13 mouse cellular contexts compared by ENCODE assay signal in the genomic region with DNA sequence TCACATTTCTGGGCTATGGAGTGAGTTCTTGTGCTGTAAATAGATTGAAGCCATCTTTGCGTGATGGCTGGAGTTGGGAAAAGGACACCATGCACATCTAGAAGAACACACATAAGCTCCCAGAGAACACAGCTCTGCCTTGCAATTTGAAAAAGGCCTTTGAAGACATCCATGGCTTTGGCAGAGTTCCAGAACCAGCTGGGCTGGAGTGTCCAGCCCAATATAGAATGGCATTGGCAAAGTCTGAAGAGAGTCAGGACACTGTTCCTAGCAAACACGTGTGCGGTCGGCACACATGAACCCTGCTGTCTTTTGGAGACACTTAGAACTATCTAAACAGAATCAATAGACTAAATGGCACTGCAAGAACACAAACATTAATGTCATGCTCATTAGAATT. TPM values are rescaled to one million over a fixed set of nuclear protein-coding genes. Genes with fewer than 3 reads are reported as not detected.
DNase-seq lines count a peak whose midpoint lies in the region; ATAC-seq lines count a peak whose summit lies in the region.
"Had no signal": no experiment of that assay in that cellular context is flagged by ENCODE, and none has a peak within 500 bp of the region (broad histone marks: within the 10 kb centered on the region; RNA-seq: fewer than 3 reads in every experiment).

No protein-coding gene starts in this region.

- H3K4me3 ChIP-seq in heart, embryonic 10.5 days = no peak overlapping the region
- H3K4me3 ChIP-seq in midbrain, embryonic 14.5 days (replicated peaks; ENCODE audit: low read depth, low read length) = no peak overlapping the region
- H3K4me3 ChIP-seq in midbrain, embryonic 11.5 days (ENCODE audit: low read depth, low read length) = no peak overlapping the region
- H3K4me3 ChIP-seq: forebrain, embryonic 12.5 days; limb, embryonic 15.5 days; lung, embryonic 15.5 days had no signal

- no peak for ATAC-seq in midbrain, embryonic 14.5 days (ENCODE audit: low FRiP score, low TSS enrichment)
- no peak for ATAC-seq in midbrain, embryonic 11.5 days (ENCODE audit: low FRiP score)
- ATAC-seq: CD4-positive, CD25-positive, alpha-beta regulatory T cell, adult 4 months had no signal

- intact Hi-C loops in heart, postnatal 14 days (cut with DNase I) = no loop called here
- intact Hi-C loops in left cerebral cortex, postnatal 25 days (cut with DNase I) = no loop called here

- no peak overlapping the region for H3K27ac ChIP-seq in heart, embryonic 10.5 days
- no peak overlapping the region for H3K27ac ChIP-seq in midbrain, embryonic 14.5 days (replicated peaks; ENCODE audit: low read depth, low read length)
- H3K27ac ChIP-seq in midbrain, embryonic 11.5 days (ENCODE audit: low read depth, low read length) = no peak overlapping the region
- H3K27ac ChIP-seq: forebrain, embryonic 12.5 days; limb, embryonic 15.5 days; lung, embryonic 15.5 days had no signal

- H3K36me3 ChIP-seq in heart, embryonic 10.5 days = no peaks in the 10 kb centered on the region
- H3K36me3 ChIP-seq in midbrain, embryonic 14.5 days (ENCODE audit: control insufficient read depth, insufficient read depth, low read length) = no peaks in the 10 kb centered on the region
- H3K36me3 ChIP-seq in midbrain, embryonic 11.5 days (ENCODE audit: control insufficient read depth, insufficient read depth, low read length) = no peaks in the 10 kb centered on the region
- H3K36me3 ChIP-seq: forebrain, embryonic 12.5 days; limb, embryonic 15.5 days; lung, embryonic 15.5 days had no signal

- no peak overlapping the region for H3K4me2 ChIP-seq in midbrain, embryonic 14.5 days (ENCODE audit: low read length)
- no peak overlapping the region for H3K4me2 ChIP-seq in midbrain, embryonic 11.5 days
- H3K4me2 ChIP-seq: forebrain, embryonic 12.5 days; limb, embryonic 15.5 days; lung, embryonic 15.5 days had no signal

- H3K4me1 ChIP-seq in heart, embryonic 10.5 days = peaks cover 5% of the 10 kb centered on the region; the same call in 1 of the 2 replicates
- H3K4me1 ChIP-seq in midbrain, embryonic 14.5 days (ENCODE audit: control insufficient read depth, insufficient read depth, low read length) = no peaks in the 10 kb centered on the region
- H3K4me1 ChIP-seq in midbrain, embryonic 11.5 days (ENCODE audit: control insufficient read depth, insufficient read depth, low read length) = peaks cover 3% of the 10 kb centered on the region; the same call in 1 of the 2 replicates
- H3K4me1 ChIP-seq: forebrain, embryonic 12.5 days; limb, embryonic 15.5 days had no signal

- WGBS in heart, embryonic 10.5 days = 74% methylated on average over 4 of the region's 4 CpGs
- WGBS in midbrain, embryonic 14.5 days = 82% methylated on average over 4 of the region's 4 CpGs
- 89% methylated on average over 4 of the region's 4 CpGs for WGBS in midbrain, embryonic 11.5 days

- H3K27me3 ChIP-seq in heart, embryonic 10.5 days (ENCODE audit: insufficient read depth, poor library complexity, severe bottlenecking) = no peaks in the 10 kb centered on the region
- no peaks in the 10 kb centered on the region for H3K27me3 ChIP-seq in midbrain, embryonic 14.5 days (ENCODE audit: control insufficient read depth, insufficient read depth, low read length)
- H3K27me3 ChIP-seq in midbrain, embryonic 11.5 days (ENCODE audit: control insufficient read depth, insufficient read depth, low read length) = no peaks in the 10 kb centered on the region
- H3K27me3 ChIP-seq: forebrain, embryonic 12.5 days; limb, embryonic 15.5 days; lung, embryonic 15.5 days had no signal

- H3K9ac ChIP-seq in midbrain, embryonic 14.5 days (replicated peaks; ENCODE audit: low read length) = no peak overlapping the region
- no peak overlapping the region for H3K9ac ChIP-seq in midbrain, embryonic 11.5 days (ENCODE audit: low read length)
- H3K9ac ChIP-seq: forebrain, embryonic 12.5 days; limb, embryonic 15.5 days; lung, embryonic 15.5 days had no signal

- DNase-seq in heart, adult 11 months = peak; percentile 93
- no peak for DNase-seq in heart, embryonic 10.5 days (ENCODE audit: low spot score)
- peak; percentile 48 for DNase-seq in midbrain, embryonic 14.5 days
- DNase-seq in midbrain, embryonic 11.5 days (ENCODE audit: low spot score, missing footprints) = no peak
- DNase-seq in heart, adult 8-10 months (ENCODE audit: low spot score) = peak; percentile 58
- peak; percentile 40 to 51 for DNase-seq in heart, postnatal 14 days
- DNase-seq in left cerebral cortex, postnatal 25 days (ENCODE audit: low spot score in 2 of 2) = no peak
- no peak for DNase-seq in thymus, postnatal 0 days (ENCODE audit: low spot score)
- DNase-seq: kidney, adult 8-10 months had no signal

- H3K9me3 ChIP-seq in heart, embryonic 10.5 days = no peaks in the 10 kb centered on the region
- no peaks in the 10 kb centered on the region for H3K9me3 ChIP-seq in midbrain, embryonic 14.5 days (ENCODE audit: control insufficient read depth, low read length)
- H3K9me3 ChIP-seq in midbrain, embryonic 11.5 days (ENCODE audit: control insufficient read depth, low read length) = no peaks in the 10 kb centered on the region
- H3K9me3 ChIP-seq: forebrain, embryonic 12.5 days; limb, embryonic 15.5 days; lung, embryonic 15.5 days had no signal

RNA-seq across cellular contexts. Expression of a gene that starts 26.7 kb away (rescaled TPM):
- polyA plus RNA-seq in heart, embryonic 10.5 days (2016; fragmentation: Nextera tagmentation; extraction: Ambion mirVana) = 162 and 264 TPM in 2 replicates
- polyA plus RNA-seq in midbrain, embryonic 14.5 days (2014; fragmentation: Nextera tagmentation; extraction: Ambion mirVana) = 11.8 and 14.3 TPM in 2 replicates
- 17.5 and 20.3 TPM in 2 replicates for polyA plus RNA-seq in midbrain, embryonic 11.5 days (2014; fragmentation: Nextera tagmentation; extraction: Ambion mirVana)
- 100 to 1,000 TPM; 698 to 745 (median 734) TPM for total RNA-seq in heart, adult 8-10 months (2022)
- total RNA-seq in heart, postnatal 14 days (2021) = 100 to 1,000 TPM; 678 to 728 TPM
- 10 to 100 TPM; 18.9 to 19.1 TPM for total RNA-seq in left cerebral cortex, postnatal 25 days (2021)
- 13.1 and 13.7 TPM in 2 replicates for polyA plus RNA-seq in thymus, postnatal 0 days (2015; fragmentation: Nextera tagmentation; extraction: Ambion mirVana)

Comparison
In these comparisons a context has a peak if more than half of its experiments do, and no peak if none do; other contexts are left out.
1. DNase-seq: peak in heart, adult 11 months (single experiment), midbrain, embryonic 14.5 days (single experiment), heart, adult 8-10 months (single experiment) and heart, postnatal 14 days (2 of 2); none in heart, embryonic 10.5 days (single experiment), midbrain, embryonic 11.5 days (single experiment), left cerebral cortex, postnatal 25 days (0 of 2) and thymus, postnatal 0 days (single experiment).